ENCODE assay signal across 8 mouse cellular contexts in genomic region chrX:23693443-23694400, GRCm38 (mm10). TPM values are rescaled to one million over a fixed set of nuclear protein-coding genes. Genes with fewer than 3 reads are reported as not detected.
A peak's percentile ranks its signal among the peaks of the same experiment; 100 is the strongest.
DNase-seq lines count a peak whose midpoint lies in the region; ATAC-seq and TF ChIP-seq lines count a peak whose summit lies in the region.

No protein-coding gene starts in this region.

- H3K4me3 ChIP-seq in kidney, adult 2 months (ENCODE audit: insufficient read depth, low read depth, low read length): peak overlapping the region; percentile 89
- H3K4me3 ChIP-seq in brown adipose tissue, adult 24 weeks (ENCODE audit: insufficient read depth, low read depth, low read length): peak overlapping the region; percentile 98
- H3K4me3 ChIP-seq in heart, embryonic 16.5 days (ENCODE audit: low read length): peak overlapping the region; percentile 77
- peak overlapping the region; percentile 76 for H3K4me3 ChIP-seq in liver, postnatal 0 days (ENCODE audit: low read depth, low read length)

- WGBS in kidney, adult 2 months: 2% methylated on average over 28 of the region's 28 CpGs
- WGBS in heart, embryonic 16.5 days: 8% methylated on average over 27 of the region's 28 CpGs
- WGBS in liver, postnatal 0 days (ENCODE audit: insufficient replicate concordance): 11% methylated on average over 27 of the region's 28 CpGs

- no peak for TF ChIP-seq POLR2A in kidney, adult 2 months (IDR thresholded peaks at IDR 0.05; ENCODE audit: low read depth, low read length)

- H3K36me3 ChIP-seq in kidney, adult 2 months (ENCODE audit: control insufficient read depth, insufficient read depth, low read length): no peaks in the 10 kb centered on the region
- no peaks in the 10 kb centered on the region for H3K36me3 ChIP-seq in heart, embryonic 16.5 days (ENCODE audit: control insufficient read depth, insufficient read depth)
- no peaks in the 10 kb centered on the region for H3K36me3 ChIP-seq in liver, postnatal 0 days (replicated peaks; ENCODE audit: insufficient read depth, low read length)

- peak overlapping the region; percentile 81 for H3K9ac ChIP-seq in heart, embryonic 16.5 days (ENCODE audit: low read length)
- H3K9ac ChIP-seq in liver, postnatal 0 days (replicated peaks): peak overlapping the region; percentile 83

- H3K9me3 ChIP-seq in heart, embryonic 16.5 days (replicated peaks; ENCODE audit: control insufficient read depth, low read length): no peaks in the 10 kb centered on the region
- no peaks in the 10 kb centered on the region for H3K9me3 ChIP-seq in liver, postnatal 0 days (ENCODE audit: low read length)

- ATAC-seq in heart, embryonic 16.5 days (replicated peaks; ENCODE audit: extremely low read depth, insufficient read depth, low FRiP score): no peak
- ATAC-seq in liver, postnatal 0 days: no peak

- TF ChIP-seq EP300 in liver, postnatal 0 days (IDR thresholded peaks at IDR 0.05; ENCODE audit: low read depth): no peak

- TF ChIP-seq CTCF in kidney, adult 2 months (conservative IDR thresholded peaks at IDR 0.05; ENCODE audit: insufficient read depth, insufficient read length, low read depth, low read length): no peak
- no peak for TF ChIP-seq CTCF in liver, postnatal 0 days (IDR thresholded peaks at IDR 0.05; ENCODE audit: low read depth)

- peak overlapping the region; percentile 77 for H3K27ac ChIP-seq in kidney, adult 2 months (ENCODE audit: insufficient read depth, low read depth, low read length)
- peak overlapping the region; percentile 74 for H3K27ac ChIP-seq in brown adipose tissue, adult 24 weeks (replicated peaks; ENCODE audit: low read depth, low read length)
- peak overlapping the region; percentile 90 for H3K27ac ChIP-seq in heart, embryonic 16.5 days (ENCODE audit: low read length)
- H3K27ac ChIP-seq in liver, postnatal 0 days (ENCODE audit: low read depth): peak overlapping the region; percentile 94

- peak overlapping the region; percentile 62 for H3K4me2 ChIP-seq in heart, embryonic 16.5 days (ENCODE audit: low read depth, low read length)
- peak overlapping the region; percentile 67 for H3K4me2 ChIP-seq in liver, postnatal 0 days (ENCODE audit: low read depth, low read length)

- no peaks in the 10 kb centered on the region for H3K4me1 ChIP-seq in kidney, adult 2 months (ENCODE audit: control insufficient read depth, insufficient read depth, low read length)
- no peaks in the 10 kb centered on the region for H3K4me1 ChIP-seq in brown adipose tissue, adult 24 weeks (ENCODE audit: control insufficient read depth, insufficient read depth, insufficient read length, low read length)
- peaks cover 2% of the 10 kb centered on the region; the same call in 1 of the 2 replicates for H3K4me1 ChIP-seq in heart, embryonic 16.5 days (ENCODE audit: control insufficient read depth, insufficient read depth, low read length)
- no peaks in the 10 kb centered on the region for H3K4me1 ChIP-seq in liver, postnatal 0 days (ENCODE audit: insufficient read depth)

- H3K27me3 ChIP-seq in kidney, adult 2 months (replicated peaks; ENCODE audit: control insufficient read depth, insufficient read depth, low read length): no peaks in the 10 kb centered on the region
- H3K27me3 ChIP-seq in heart, embryonic 16.5 days (ENCODE audit: control insufficient read depth, insufficient read depth, low read length): no peaks in the 10 kb centered on the region
- H3K27me3 ChIP-seq in liver, postnatal 0 days (ENCODE audit: insufficient read depth, low read length): no peaks in the 10 kb centered on the region

- no peak for DNase-seq in kidney, adult 2 months
- no peak for DNase-seq in kidney, adult 9 months
- peak; percentile 10 for DNase-seq in CD4-positive, CD25-positive, alpha-beta regulatory T cell, adult 2 months (ENCODE audit: low read depth, low spot score)
- DNase-seq in liver, postnatal 0 days: peak; percentile 10
- no peak for DNase-seq in frontal cortex, adult 2 months (ENCODE audit: extremely low spot score in 1 of 2, low spot score in 1 of 2)
- no peak for DNase-seq in frontal cortex, postnatal 25 days (ENCODE audit: low spot score in 2 of 2)

RNA-seq across cellular contexts. Expression of gene Wdr44, which starts 0.9 kb away (rescaled TPM):
- polyA plus RNA-seq in kidney, adult 2 months (2012; rRNA removed): 1.3 and 1.7 TPM in 2 replicates
- 2.0 and 3.0 TPM in 2 replicates for polyA plus RNA-seq in brown adipose tissue, adult 24 weeks (2012; ENCODE audit: insufficient read depth, insufficient read length, missing spikeins)
- polyA plus RNA-seq in heart, embryonic 16.5 days (2015; fragmentation: Nextera tagmentation; extraction: Ambion mirVana): 7.4 and 8.4 TPM in 2 replicates
- 3.4 and 3.7 TPM in 2 replicates for polyA plus RNA-seq in liver, postnatal 0 days (2015; fragmentation: Nextera tagmentation; extraction: Ambion mirVana)
- 8.5 and 10.1 TPM in 2 replicates for polyA plus RNA-seq in frontal cortex, adult 2 months (2012; rRNA removed)

Comparison
In these comparisons a context has a peak if more than half of its experiments do, and no peak if none do; other contexts are left out.
1. DNase-seq: peak in CD4-positive, CD25-positive, alpha-beta regulatory T cell, adult 2 months (single experiment) and liver, postnatal 0 days (single experiment); none in kidney, adult 2 months (single experiment), kidney, adult 9 months (single experiment), frontal cortex, adult 2 months (0 of 2) and frontal cortex, postnatal 25 days (0 of 2).
2. Peak in every context shown above with its lines, with median percentiles within 50 percentile points of each other: H3K27ac ChIP-seq and H3K4me3 ChIP-seq.